Mouse (Mus musculus) embryonic facial prominence, embryonic 10.5 days (tissue): ENCODE results near the gene Fads2. TPM values are rescaled to one million over a fixed set of nuclear protein-coding genes. Genes with fewer than 3 reads are reported as not detected.

Experiments used
- DNase-seq: peaks from one replicate; pipeline ENCODE4 v3.0.0-alpha.2; 2017; ENCODE audit warnings: low spot score
- H3K27ac ChIP-seq: fragments of 300-500 bp; sonication (generic); replicated peaks from 2 replicates; pipeline ENCODE4 v1.5.1; 2016; ENCODE audit warnings: mild to moderate bottlenecking
- H3K27me3 ChIP-seq: fragments of 300-500 bp; sonication (generic); replicated peaks from 2 replicates; pipeline ENCODE4 v1.6.1; 2016; ENCODE audit warnings: low read depth, mild to moderate bottlenecking; ENCODE audit not compliant: poor library complexity, severe bottlenecking
- H3K36me3 ChIP-seq: fragments of 300-500 bp; sonication (generic); replicated peaks from 2 replicates; pipeline ENCODE4 v1.6.1; 2016; ENCODE audit warnings: mild to moderate bottlenecking, moderate library complexity
- H3K4me1 ChIP-seq: fragments of 300-500 bp; sonication (generic); 2 replicates; pipeline ENCODE4 v1.6.1; 2016
- H3K4me3 ChIP-seq: fragments of 300-500 bp; sonication (generic); 2 replicates; pipeline ENCODE4 v1.5.1; 2016; ENCODE audit warnings: mild to moderate bottlenecking, moderate library complexity
- H3K9me3 ChIP-seq: fragments of 300-500 bp; sonication (generic); 2 replicates; pipeline ENCODE4 v1.6.1; 2016; ENCODE audit warnings: mild to moderate bottlenecking
- WGBS: fragments of 180-500 bp; shearing (Covaris S2); methylation state at CpG from one replicate; pipeline ENCODE4 v1.1.7; 2016; 5-methylcytosine and 5-hydroxymethylcytosine counted together
- polyA plus RNA-seq: library from polyadenylated mRNA; unstranded; fragments of >200 nt; fragmentation: Nextera tagmentation; extraction: Ambion mirVana; gene quantifications from 2 replicates; pipeline ENCODE4 v1.2.1, GENCODE M21; 2016

Gene Fads2
- polyA plus RNA-seq, 1 experiment from 2014 or later = 160 TPM

- peaks cover 100% of the 10 kb centered on the region for H3K36me3 ChIP-seq
- WGBS = 94% methylated on average over 3 of the region's 3 CpGs
- DNase-seq = no peak
- no peaks in the 10 kb centered on the region for H3K27me3 ChIP-seq
- no peak overlapping the region for H3K4me3 ChIP-seq
- H3K27ac ChIP-seq = no peak overlapping the region
- no peaks in the 10 kb centered on the region for H3K4me1 ChIP-seq
- H3K9me3 ChIP-seq = no peaks in the 10 kb centered on the region
These were observed 35.0 kb downstream of the Fads2 start for GRCm38 (mm10) chr19:10066502-10066901.

DNA sequence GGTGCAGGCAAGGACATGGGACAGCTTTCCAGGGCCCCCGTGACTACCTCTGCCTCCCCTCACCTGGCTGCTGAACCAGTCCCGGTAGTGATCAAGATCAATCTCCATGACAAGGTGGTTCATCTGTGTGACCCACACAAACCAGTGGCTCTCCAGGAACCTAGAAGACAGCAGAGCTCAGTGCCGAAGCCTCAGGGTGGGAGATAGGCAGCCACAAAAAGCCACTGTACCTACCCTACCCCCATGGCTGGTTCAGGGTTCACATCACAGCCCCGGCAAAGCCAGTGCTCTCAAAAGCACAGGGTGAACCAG is 35.4 kb downstream of the Fads2 start:
- no peaks in the 10 kb centered on the region for H3K9me3 ChIP-seq
- DNase-seq = no peak
- H3K36me3 ChIP-seq = peaks cover 100% of the 10 kb centered on the region
- H3K27ac ChIP-seq = no peak overlapping the region
- 0 out of 2 replicates have a peak, but pooled peaks cover 2% of the 10 kb centered on the region for H3K4me1 ChIP-seq
- 93% methylated on average over 4 of the region's 4 CpGs for WGBS
- no peaks in the 10 kb centered on the region for H3K27me3 ChIP-seq
- no peak overlapping the region for H3K4me3 ChIP-seq

DNA sequence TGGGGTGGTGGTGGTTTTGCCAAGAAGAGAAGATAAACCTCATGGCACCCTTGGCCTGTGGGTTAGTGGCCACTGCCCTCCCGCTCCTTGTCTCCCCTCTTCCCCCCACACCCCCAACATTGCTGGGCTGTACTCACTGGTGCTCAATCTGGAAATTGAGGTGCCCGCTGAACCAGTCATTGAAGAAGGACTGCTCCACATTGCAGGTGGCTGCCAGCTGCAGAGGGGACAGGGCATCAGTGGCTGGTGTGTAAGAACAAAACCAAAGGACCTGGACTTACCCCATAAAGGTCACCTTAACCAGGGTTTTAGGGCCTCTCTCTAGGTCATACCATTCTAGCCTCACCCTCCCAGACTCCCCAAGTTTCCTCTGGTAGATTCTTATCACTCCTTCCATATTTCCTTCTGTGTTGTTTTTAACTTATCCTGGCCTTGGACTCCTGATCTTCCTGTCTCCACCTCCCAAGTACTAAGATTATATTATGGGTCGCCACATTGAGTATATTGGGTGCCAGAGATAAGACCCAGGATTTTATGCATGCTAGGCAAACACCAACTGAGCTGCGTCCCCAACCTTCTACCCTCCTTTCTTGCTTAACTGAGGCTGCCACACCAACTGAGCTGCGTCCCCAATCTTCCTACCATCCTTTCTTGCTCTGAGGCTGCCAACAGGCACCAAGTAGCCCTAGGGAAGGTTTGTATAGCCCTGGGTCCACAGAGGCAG is 35.9 kb downstream of the Fads2 start:
- 90% methylated on average over 5 of the region's 5 CpGs for WGBS
- Histone ChIP-seq H3K9me3 (no peaks in the 10 kb centered on the region), H3K4me1 (peaks cover 6% of the 10 kb centered on the region; the same call in 1 of the 2 replicates), H3K36me3 (peaks cover 100% of the 10 kb centered on the region), H3K27me3 (no peaks in the 10 kb centered on the region), H3K4me3 (no peak overlapping the region), H3K27ac (no peak overlapping the region)
- DNase-seq = no peak

- 90% methylated on average over 10 of the region's 10 CpGs for WGBS
- Histone ChIP-seq H3K36me3 (peaks cover 90% of the 10 kb centered on the region), H3K4me3 (no peak overlapping the region), H3K4me1 (peaks cover 13% of the 10 kb centered on the region; the same call in 1 of the 2 replicates), H3K27me3 (no peaks in the 10 kb centered on the region), H3K9me3 (no peaks in the 10 kb centered on the region), H3K27ac (no peak overlapping the region)
- DNase-seq = no peak
These were observed 37.2 kb downstream of the Fads2 start for GRCm38 (mm10) chr19:10064173-10065012.

DNA sequence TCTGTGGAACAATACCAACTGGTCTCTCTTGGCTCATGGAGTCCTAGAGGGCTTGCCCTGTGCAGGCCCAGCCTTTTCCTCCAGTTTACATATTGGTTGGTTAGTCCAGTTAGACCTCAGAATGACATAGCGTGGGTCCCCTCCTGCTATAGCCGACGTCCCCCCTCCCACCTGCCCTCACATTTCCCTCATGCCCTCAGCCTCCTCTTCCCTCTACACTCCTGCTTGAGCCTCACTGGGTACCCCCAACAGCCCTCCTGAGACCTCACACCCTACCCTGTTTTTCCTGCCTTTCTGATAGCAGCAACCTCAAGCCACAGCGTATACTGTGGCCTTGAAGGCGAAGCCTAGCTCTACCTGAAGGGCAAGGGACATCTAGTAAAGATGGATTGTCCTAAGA is 38.7 kb downstream of the Fads2 start:
- no peaks in the 10 kb centered on the region for H3K27me3 ChIP-seq
- H3K27ac ChIP-seq = no peak overlapping the region
- peaks cover 75% of the 10 kb centered on the region for H3K36me3 ChIP-seq
- H3K4me3 ChIP-seq = no peak overlapping the region
- no peaks in the 10 kb centered on the region for H3K9me3 ChIP-seq
- DNase-seq = no peak
- peaks cover 13% of the 10 kb centered on the region; the same call in 1 of the 2 replicates for H3K4me1 ChIP-seq
- WGBS = 90% methylated on average over 5 of the region's 5 CpGs

GRCm38 (mm10) chr19:10062292-10062691 is 39.3 kb downstream of the Fads2 start:
- Histone ChIP-seq H3K9me3 (no peaks in the 10 kb centered on the region), H3K27me3 (no peaks in the 10 kb centered on the region), H3K4me3 (no peak overlapping the region), H3K4me1 (peaks cover 13% of the 10 kb centered on the region; the same call in 1 of the 2 replicates), H3K27ac (no peak overlapping the region), H3K36me3 (peaks cover 69% of the 10 kb centered on the region)
- 90% methylated on average over 8 of the region's 8 CpGs for WGBS
- DNase-seq = no peak

- Histone ChIP-seq H3K27ac (no peak overlapping the region), H3K9me3 (no peaks in the 10 kb centered on the region), H3K4me3 (no peak overlapping the region), H3K4me1 (peaks cover 13% of the 10 kb centered on the region; the same call in 1 of the 2 replicates), H3K27me3 (no peaks in the 10 kb centered on the region), H3K36me3 (peaks cover 63% of the 10 kb centered on the region)
- no peak for DNase-seq
- 89% methylated on average over 2 of the region's 2 CpGs for WGBS
These were observed 39.9 kb downstream of the Fads2 start for GRCm38 (mm10) chr19:10061624-10062023.

GRCm38 (mm10) chr19:10060783-10061590 is 40.6 kb downstream of the Fads2 start:
- DNase-seq = no peak
- peaks cover 56% of the 10 kb centered on the region for H3K36me3 ChIP-seq
- 66% methylated on average over 8 of the region's 8 CpGs for WGBS
- no peak overlapping the region for H3K4me3 ChIP-seq
- no peaks in the 10 kb centered on the region for H3K27me3 ChIP-seq
- no peaks in the 10 kb centered on the region for H3K9me3 ChIP-seq
- no peak overlapping the region; the same call in 1 of the 2 replicates for H3K27ac ChIP-seq
- peaks cover 13% of the 10 kb centered on the region; the same call in 1 of the 2 replicates for H3K4me1 ChIP-seq

DNA sequence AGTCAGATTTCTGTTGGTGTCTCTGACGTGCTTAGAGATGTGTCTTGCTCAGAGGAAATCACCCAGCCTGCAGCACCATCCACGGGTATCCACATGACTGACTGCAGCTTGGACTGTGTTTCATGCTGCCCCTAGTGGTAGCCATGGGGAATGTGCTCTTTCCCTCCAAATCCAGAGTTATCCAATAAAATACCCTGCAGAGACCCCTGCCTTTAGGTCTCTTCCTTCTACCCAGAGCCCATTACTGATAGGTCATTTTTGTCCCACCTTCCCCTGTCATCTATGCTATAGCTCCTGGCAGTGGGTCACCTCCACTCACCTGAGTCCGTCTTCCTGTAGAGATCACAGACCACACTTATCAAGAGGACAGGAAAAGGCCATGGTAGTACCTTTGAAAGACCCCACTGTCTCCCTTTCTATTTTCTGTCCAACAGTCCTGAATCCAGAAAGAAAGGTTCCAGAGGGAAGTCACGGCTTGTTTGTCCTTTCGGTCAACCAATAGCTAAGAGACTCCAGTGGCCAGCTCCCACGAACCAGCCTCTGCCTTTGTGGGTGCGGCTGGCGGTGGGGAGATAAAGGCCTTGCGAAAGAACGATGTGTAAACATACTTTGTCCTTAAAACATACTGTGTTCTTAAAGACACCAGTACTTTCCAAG is 41.5 kb downstream of the Fads2 start:
- Histone ChIP-seq H3K27me3 (no peaks in the 10 kb centered on the region), H3K36me3 (peaks cover 47% of the 10 kb centered on the region), H3K4me1 (peaks cover 13% of the 10 kb centered on the region; the same call in 1 of the 2 replicates), H3K27ac (no peak overlapping the region), H3K9me3 (no peaks in the 10 kb centered on the region), H3K4me3 (0 out of 2 replicates have a peak overlapping the region, but pooled peaks have one; percentile 8)
- WGBS = 63% methylated on average over 10 of the region's 10 CpGs
- DNase-seq = peak; percentile 64

DNA sequence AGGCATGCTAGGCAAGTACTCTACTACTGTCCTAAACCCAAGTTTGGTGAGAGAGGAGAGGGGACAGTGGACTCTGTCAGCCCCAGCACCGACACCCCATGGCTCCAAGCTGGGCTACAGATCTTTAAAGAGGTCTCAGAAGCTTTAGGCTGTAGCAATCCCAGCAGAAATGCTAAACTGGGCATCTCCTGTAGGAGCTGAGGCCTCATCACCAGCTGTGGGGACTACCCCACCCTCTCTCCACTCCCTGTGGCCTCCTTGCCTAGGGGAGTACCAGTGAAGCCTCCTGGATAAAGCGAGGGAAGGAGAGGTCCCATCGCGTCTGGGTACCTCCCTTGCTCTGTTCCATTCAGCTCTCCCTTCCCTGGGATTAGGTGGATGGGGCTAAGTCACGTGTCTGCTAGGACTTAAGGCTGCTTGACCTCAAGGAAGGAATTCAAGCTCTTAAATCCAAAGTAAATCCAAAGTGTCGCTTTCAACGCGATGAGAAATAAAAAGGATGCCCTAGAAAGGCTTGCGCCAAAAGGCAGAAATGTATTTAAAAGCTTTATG is 42.6 kb downstream of the Fads2 start:
- H3K4me3 ChIP-seq = no peak overlapping the region
- H3K9me3 ChIP-seq = no peaks in the 10 kb centered on the region
- no peaks in the 10 kb centered on the region for H3K27me3 ChIP-seq
- H3K36me3 ChIP-seq = peaks cover 42% of the 10 kb centered on the region
- H3K4me1 ChIP-seq = peaks cover 13% of the 10 kb centered on the region; the same call in 1 of the 2 replicates
- no peak for DNase-seq
- H3K27ac ChIP-seq = no peak overlapping the region
- 53% methylated on average over 9 of the region's 9 CpGs for WGBS

DNA sequence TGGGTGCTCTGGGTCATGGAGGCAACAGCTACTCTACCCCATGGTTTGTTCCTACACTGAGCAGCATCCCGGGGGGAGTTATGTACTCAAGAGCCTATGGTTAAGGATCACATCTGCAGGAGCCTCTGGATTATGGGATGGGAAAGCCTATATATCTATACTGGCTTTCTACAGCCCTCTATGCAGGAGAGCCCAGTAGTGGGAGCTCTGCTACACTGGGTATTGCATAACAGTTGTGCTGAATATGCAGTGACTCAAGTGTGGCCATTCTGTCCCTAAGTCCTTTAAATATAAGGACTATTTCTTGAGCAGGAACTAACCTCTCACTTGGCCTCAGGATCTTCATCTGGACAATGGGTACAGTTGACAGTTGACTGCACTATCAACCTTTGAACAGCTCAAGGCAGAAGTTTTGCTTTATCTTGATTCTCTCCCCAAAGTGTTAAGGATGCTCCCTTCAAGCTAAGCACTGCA is 43.2 kb downstream of the Fads2 start:
- Histone ChIP-seq H3K27me3 (no peaks in the 10 kb centered on the region), H3K36me3 (peaks cover 36% of the 10 kb centered on the region), H3K27ac (no peak overlapping the region), H3K9me3 (no peaks in the 10 kb centered on the region), H3K4me3 (no peak overlapping the region), H3K4me1 (peaks cover 13% of the 10 kb centered on the region; the same call in 1 of the 2 replicates)
- 94% methylated on average over 1 of the region's 1 CpGs for WGBS
- no peak for DNase-seq
